Mouse (Mus musculus) lung, postnatal 36 days (tissue): ENCODE measurements around the gene Ptprs.

Source experiments
- DNase-seq: peaks from one replicate; pipeline ENCODE4 v3.0.0; 2022; ENCODE audit warnings: mixed read lengths

Ptprs gene

GRCm38 (mm10) chr17:56466747-56467146 is 9.5 kb downstream of the Ptprs start:
- DNase-seq = no peak

GRCm38 (mm10) chr17:56464817-56465216 is 11.5 kb downstream of the Ptprs start:
- no peak for DNase-seq

DNA sequence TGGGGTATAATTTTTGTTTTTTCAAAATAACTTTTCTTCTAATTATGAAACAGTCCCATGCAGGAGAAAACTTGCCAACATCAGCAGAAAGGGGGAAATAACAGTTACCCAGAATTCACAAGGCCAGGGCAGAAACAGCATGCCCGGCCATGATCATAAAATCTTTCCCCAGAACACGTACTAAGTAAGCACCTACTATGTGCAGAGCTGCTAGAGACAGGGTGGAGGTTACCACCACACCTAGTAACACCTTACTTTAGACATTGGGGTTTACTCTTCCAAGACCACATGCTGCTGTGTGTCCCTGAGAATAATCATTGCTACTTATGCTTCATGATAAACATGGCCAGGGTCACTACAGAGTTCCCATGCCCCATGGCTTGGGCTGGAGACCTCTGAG is 11.9 kb downstream of the Ptprs start:
- no peak for DNase-seq

- DNase-seq = peak; percentile 81
Observed at GRCm38 (mm10) chr17:56463500-56463899, 12.8 kb downstream of the Ptprs start.

DNA sequence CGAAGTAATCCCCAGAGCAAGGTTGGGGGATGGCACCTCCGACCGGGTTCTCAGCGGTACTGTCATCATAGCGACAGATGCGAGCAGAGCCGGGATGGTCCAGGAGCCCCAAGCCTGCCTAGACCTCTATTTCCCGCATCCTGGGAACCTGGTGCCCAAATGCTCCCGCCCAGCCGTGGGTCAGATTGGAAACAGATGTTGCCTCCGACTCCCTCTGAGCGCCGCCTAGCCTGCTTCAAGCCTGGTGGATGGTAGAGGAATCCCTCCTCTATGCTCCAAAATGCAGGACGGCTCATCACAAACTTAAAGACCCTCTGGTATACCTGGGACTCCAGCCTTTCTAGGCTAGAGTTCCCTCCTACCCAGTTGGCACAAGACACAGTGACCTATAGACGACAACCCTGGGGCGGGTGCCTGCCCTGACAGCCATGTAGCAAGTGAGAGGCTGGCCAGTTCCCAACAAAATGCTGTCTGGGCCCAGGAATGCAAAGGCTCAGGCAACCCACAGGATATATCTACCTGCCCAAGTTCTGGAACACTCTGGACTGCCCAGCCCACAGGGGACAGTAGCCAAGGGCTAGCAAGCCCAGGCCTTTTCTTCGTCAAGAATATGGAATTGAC is 13.3 kb downstream of the Ptprs start:
- no peak for DNase-seq

- peak; percentile 99 for DNase-seq
Observed at GRCm38 (mm10) chr17:56461771-56462743, 14.2 kb downstream of the Ptprs start.

DNA sequence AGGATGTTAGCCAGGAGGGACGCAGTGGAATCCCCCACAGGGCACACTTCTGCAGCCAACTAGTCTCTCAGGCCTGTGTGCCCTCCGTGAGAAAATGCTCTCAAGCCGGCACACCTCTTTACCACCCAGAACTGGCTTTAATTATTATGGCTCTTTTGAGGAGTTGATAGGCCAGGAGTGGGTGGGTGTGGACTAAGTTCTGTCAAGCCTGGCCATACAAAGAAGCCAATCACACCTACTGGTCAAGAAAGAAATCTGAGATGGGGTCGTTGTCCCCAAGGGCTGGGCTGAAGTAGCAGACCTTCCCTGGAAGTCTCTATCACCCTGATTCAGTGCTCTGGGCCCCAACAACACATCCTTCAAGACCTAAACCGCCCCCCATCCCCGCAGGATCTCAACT is 15.4 kb downstream of the Ptprs start:
- no peak for DNase-seq

GRCm38 (mm10) chr17:56457442-56457841 is 18.8 kb downstream of the Ptprs start:
- DNase-seq = no peak

DNA sequence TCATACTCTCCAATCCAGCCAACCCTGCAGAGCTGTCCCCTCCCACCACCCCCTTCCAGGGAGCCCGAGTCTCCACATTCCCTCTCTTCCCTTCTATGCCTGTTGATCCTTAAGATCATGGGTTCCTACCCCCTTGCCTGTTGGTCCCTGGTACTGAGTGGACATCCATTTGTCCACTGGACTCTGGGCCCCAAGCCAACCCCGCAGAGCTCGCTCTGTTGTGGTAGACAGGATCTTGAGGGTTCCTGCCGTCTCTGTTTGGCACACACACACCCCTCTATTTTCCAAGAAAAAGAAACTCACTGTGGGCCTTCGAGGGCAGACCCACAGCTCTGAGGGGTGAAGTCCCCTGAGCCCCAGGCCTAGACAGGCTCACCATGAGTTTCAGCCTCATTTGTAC is 19.9 kb downstream of the Ptprs start:
- no peak for DNase-seq

DNA sequence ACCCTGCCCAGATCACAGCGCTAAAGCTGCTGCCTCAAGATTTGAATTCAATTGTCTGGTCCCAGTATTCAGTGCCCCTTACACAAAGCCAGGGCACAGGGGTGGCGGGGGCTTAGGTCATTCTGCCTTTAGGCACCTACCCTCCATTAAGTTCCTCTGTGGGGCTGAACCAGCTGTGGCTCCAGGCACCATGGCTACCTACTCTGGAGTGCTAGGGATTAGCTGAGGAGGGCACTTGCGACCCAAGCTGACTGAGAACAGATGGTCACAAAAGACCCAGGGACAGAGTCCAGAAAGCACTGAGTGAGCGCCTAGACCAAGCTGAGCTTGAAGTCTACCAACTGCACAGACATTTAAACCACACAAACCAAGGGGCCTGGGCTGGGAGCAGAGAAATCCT is 22.6 kb downstream of the Ptprs start:
- DNase-seq = no peak

DNA sequence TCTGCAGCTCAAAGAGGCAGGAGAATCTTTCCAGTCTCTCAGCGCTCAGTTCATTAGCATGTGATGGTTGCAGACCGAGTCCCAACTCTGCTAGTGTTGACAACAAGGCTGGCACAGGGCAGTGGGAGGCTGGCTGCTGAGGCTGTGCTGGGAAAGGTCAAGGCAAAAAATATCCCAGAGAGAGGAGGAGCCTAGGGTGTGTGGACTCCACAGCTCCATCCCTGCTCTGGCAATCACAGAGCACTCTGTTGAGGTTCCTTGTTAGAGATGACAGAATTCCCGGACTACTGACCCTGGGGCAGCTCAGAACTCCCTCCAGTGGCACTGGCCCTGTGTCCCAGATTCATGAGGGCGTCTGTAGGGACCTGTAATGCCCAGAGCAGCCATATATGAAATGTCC is 23.0 kb downstream of the Ptprs start:
- DNase-seq = no peak

GRCm38 (mm10) chr17:56447716-56448115 is 28.6 kb downstream of the Ptprs start:
- no peak for DNase-seq

GRCm38 (mm10) chr17:56445397-56445796 is 30.9 kb downstream of the Ptprs start:
- DNase-seq = peak; percentile 48

- DNase-seq = no peak
Observed at GRCm38 (mm10) chr17:56444771-56445170, 31.5 kb downstream of the Ptprs start.

DNA sequence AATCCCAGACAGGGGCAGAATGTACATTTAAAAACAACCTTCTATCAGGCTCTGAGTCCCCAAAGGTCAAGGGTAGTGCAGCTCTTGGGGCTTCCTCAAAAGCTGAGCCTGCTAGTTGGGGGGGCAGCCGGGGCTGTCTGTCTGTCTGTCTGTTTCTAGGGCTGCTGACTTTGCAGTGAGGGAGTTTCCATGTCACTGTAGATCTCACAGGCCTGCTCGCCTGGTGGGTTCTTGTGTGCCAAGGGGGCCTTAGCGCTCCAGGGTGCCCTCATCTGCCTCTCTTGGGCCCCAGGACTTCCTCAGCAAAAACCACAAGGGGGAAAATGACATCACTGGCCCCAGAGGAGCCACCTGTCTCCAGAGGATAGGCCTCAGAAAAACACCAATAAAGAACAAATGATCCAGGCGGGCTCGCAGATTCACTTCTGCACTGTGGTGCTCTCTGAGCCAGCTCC is 32.9 kb downstream of the Ptprs start:
- peak; percentile 23 for DNase-seq

GRCm38 (mm10) chr17:56442316-56442715 is 34.0 kb downstream of the Ptprs start:
- no peak for DNase-seq

DNA sequence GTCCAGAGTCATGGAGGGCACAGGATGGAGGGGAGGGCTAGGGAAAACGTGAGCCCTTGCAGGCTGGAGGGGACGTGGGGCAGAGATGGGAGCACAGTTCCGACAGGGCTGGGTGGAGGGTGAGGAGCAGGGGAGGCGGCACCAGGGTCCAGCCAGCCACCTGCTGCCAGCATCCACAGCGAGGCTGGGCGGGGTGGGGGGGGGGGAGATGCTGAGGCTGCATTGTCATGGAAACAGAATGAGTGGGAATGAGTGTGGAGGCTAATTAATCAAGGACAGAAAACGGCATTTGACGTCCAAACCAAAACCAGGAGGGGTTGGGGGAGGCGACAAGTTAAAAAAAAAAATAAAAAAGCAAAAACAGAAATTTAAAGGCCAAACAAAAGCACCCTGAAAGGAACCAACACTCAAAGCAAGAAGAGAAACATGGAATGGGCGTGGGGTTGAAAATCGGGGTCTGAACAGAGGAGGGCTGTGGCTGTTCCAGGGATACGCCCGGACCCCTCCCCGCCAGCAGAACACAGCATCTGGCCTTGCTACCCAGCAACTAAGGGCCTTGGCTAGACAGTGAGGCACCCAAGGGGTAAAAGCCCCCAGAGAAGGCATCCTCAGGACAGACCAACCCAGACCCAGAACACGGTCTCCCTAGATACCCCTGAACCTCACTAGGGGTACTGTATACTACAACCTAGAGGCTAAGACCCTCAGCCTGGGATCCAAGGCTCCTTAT is 36.4 kb downstream of the Ptprs start:
- no peak for DNase-seq

- no peak for DNase-seq
Observed at GRCm38 (mm10) chr17:56431582-56431981, 44.7 kb downstream of the Ptprs start.

GRCm38 (mm10) chr17:56427857-56428256 is 48.4 kb downstream of the Ptprs start:
- no peak for DNase-seq

- no peak for DNase-seq
Observed at GRCm38 (mm10) chr17:56425941-56426340, 50.3 kb downstream of the Ptprs start.

DNA sequence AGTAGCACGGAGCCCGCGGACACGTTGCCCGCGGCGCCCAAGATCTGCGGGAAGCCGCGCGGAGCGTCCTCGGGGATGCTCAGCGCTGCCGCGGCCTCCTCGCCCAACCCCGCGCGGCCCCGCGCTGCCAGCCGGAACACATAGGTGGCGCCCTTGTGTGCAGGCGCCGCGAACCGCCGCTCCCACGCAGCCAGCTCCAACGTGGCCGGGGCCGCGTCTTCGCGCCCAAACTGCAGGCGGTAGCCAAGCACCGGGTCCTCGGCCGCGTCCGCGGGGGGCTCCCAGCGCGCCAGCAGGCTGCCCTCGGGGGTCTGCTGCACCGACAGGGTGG is 50.7 kb downstream of the Ptprs start:
- peak; percentile 77 for DNase-seq

- DNase-seq = peak; percentile 79
Observed at GRCm38 (mm10) chr17:56424726-56425583, 51.3 kb downstream of the Ptprs start.

GRCm38 (mm10) chr17:56420022-56420421 is 56.3 kb downstream of the Ptprs start:
- no peak for DNase-seq
